Mouse (Mus musculus) olfactory bulb, adult 2 months (tissue): ENCODE data around the gene Mecom.

Experiments
- CTCF ChIP-seq: fragments of 200-500 bp; IDR thresholded peaks from 2 replicates; pipeline ENCODE4 v1.5.1; 2012; ENCODE audit warnings: low read depth, mild to moderate bottlenecking, low read length, moderate library complexity; ENCODE audit not compliant: insufficient read depth
- POLR2A ChIP-seq: fragments of 200-500 bp; IDR thresholded peaks from 2 replicates; pipeline ENCODE4 v1.6.1; 2012; ENCODE audit warnings: mild to moderate bottlenecking, low read depth, low read length, moderate library complexity; ENCODE audit not compliant: insufficient read depth

DNA sequence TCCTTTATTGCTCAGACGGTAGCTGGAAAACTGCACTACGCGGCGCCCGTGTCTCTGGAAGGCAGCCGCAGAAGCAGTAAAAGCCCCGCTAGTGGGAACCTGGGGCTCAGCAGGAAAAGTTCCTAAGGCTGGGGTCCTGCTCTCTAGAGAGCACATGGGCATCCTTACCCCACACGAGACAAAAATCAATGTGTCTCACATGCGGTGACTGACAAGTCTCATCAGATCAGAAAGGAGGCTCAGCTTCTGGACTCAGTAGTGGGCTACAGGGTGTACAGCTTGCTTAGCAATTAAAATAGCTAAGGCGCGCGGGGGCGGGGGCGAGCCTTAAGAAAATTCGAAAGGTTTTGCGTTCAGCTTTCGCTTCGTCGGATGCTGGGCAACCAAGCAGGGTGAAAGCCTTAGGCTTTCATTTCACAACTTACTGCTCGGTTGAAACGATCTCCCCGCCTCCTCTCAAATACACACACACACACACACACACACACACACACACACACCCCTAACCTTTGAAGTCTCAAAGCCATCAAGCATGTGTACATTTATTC lies 40.7 kb downstream of the Mecom start:
- TF ChIP-seq CTCF (no peak), POLR2A (no peak)
